8 mouse cellular contexts compared by ENCODE assay signal in genomic region chr15:85337219-85337618, GRCm38 (mm10). TPM values are rescaled to one million over a fixed set of nuclear protein-coding genes. Genes with fewer than 3 reads are reported as not detected.
DNase-seq lines count a peak whose midpoint lies in the region; ATAC-seq and TF ChIP-seq lines count a peak whose summit lies in the region.

No protein-coding gene starts in this region.

- no peak for TF ChIP-seq CTCF in G1E (IDR thresholded peaks at IDR 0.05; ENCODE audit: low read depth, low read length)

- peak overlapping the region; percentile 100 for H3K4me3 ChIP-seq in heart, embryonic 15.5 days
- peak overlapping the region; percentile 94 for H3K4me3 ChIP-seq in G1E (ENCODE audit: low read depth, low read length)
- H3K4me3 ChIP-seq in midbrain, embryonic 10.5 days = peak overlapping the region; percentile 85

- intact Hi-C loops in heart, postnatal 10 days (cut with DNase I) = no loop called here

- no peak for DNase-seq in heart, postnatal 10 days
- DNase-seq in G1E (ENCODE audit: low spot score) = no peak
- DNase-seq in midbrain, embryonic 10.5 days (ENCODE audit: low spot score) = no peak
- no peak for DNase-seq in retina, embryonic 14.5 days (ENCODE audit: low spot score)
- no peak for DNase-seq in spleen, postnatal 10 days (ENCODE audit: low spot score in 2 of 2)
- DNase-seq in c-Kit-positive CD71-positive TER-119-positive erythroid progenitor cells, embryonic 14.5 days (ENCODE audit: low spot score) = no peak

- H3K27ac ChIP-seq in heart, embryonic 15.5 days = peak overlapping the region; percentile 99
- peak overlapping the region; percentile 96 for H3K27ac ChIP-seq in midbrain, embryonic 10.5 days (replicated peaks)

- no peak for ATAC-seq in heart, embryonic 15.5 days (replicated peaks; ENCODE audit: insufficient number of reproducible peaks, insufficient read depth, low FRiP score, low read depth)
- no peak for ATAC-seq in G1E (ENCODE audit: extremely low read depth, insufficient number of reproducible peaks, low FRiP score, poor library complexity, severe bottlenecking)
- peak; percentile 10; the same call in 1 of the 2 replicates for ATAC-seq in granulocyte monocyte progenitor cell, adult 5-6 weeks (replicated peaks; ENCODE audit: poor library complexity, severe bottlenecking)

- H3K4me2 ChIP-seq in heart, embryonic 15.5 days = peak overlapping the region; percentile 75

- peaks cover 13% of the 10 kb centered on the region for H3K4me1 ChIP-seq in heart, embryonic 15.5 days (replicated peaks)
- H3K4me1 ChIP-seq in G1E (ENCODE audit: insufficient read depth, low read depth, low read length) = peaks cover 20% of the 10 kb centered on the region
- H3K4me1 ChIP-seq in midbrain, embryonic 10.5 days = peaks cover 28% of the 10 kb centered on the region

- H3K9ac ChIP-seq in heart, embryonic 15.5 days = peak overlapping the region; percentile 95

- 27% methylated on average over 9 of the region's 9 CpGs for WGBS in heart, embryonic 15.5 days
- WGBS in midbrain, embryonic 10.5 days = 64% methylated on average over 9 of the region's 9 CpGs

- H3K27me3 ChIP-seq in heart, embryonic 15.5 days = no peaks in the 10 kb centered on the region
- H3K27me3 ChIP-seq in G1E (ENCODE audit: insufficient read depth, low read length) = no peaks in the 10 kb centered on the region
- no peaks in the 10 kb centered on the region for H3K27me3 ChIP-seq in midbrain, embryonic 10.5 days (ENCODE audit: low read depth, poor library complexity, severe bottlenecking)

- H3K36me3 ChIP-seq in heart, embryonic 15.5 days = no peaks in the 10 kb centered on the region
- H3K36me3 ChIP-seq in G1E (replicated peaks) = peaks cover 16% of the 10 kb centered on the region
- H3K36me3 ChIP-seq in midbrain, embryonic 10.5 days = peaks cover 9% of the 10 kb centered on the region; the same call in 1 of the 2 replicates

- H3K9me3 ChIP-seq in heart, embryonic 15.5 days (replicated peaks) = no peaks in the 10 kb centered on the region
- no peaks in the 10 kb centered on the region for H3K9me3 ChIP-seq in G1E (replicated peaks)
- no peaks in the 10 kb centered on the region for H3K9me3 ChIP-seq in midbrain, embryonic 10.5 days (replicated peaks)

RNA-seq across cellular contexts. Expression of gene Atxn10, which starts 1.2 kb away (rescaled TPM):
- polyA plus RNA-seq in heart, embryonic 15.5 days (2015; fragmentation: Nextera tagmentation; extraction: Ambion mirVana) = 182 and 213 TPM in 2 replicates
- 100 to 1,000 TPM; 104 to 114 TPM for total RNA-seq in heart, postnatal 10 days (2021)
- total RNA-seq in G1E (2014; fragmentation: Nextera tagmentation) = 185 and 192 TPM in 2 replicates
- 94.3 and 99.1 TPM in 2 replicates for total RNA-seq in G1E (2017)
- polyA plus RNA-seq in G1E (2012) = 92.9 and 115 TPM in 2 replicates
- total RNA-seq in granulocyte monocyte progenitor cell, adult 5-6 weeks (2014; fragmentation: Nextera tagmentation) = 96.4 and 117 TPM in 2 replicates
- total RNA-seq in granulocyte monocyte progenitor cell, adult 5-6 weeks (2017) = 75.8 and 79.6 TPM in 2 replicates
- polyA plus RNA-seq in midbrain, embryonic 10.5 days (2016; fragmentation: Nextera tagmentation; extraction: Ambion mirVana) = 341 and 369 TPM in 2 replicates
